Mouse (Mus musculus): ENCODE results near the gene Btnl1. TPM values are rescaled to one million over a fixed set of nuclear protein-coding genes. Genes with fewer than 3 reads are reported as not detected.

Btnl1 gene
- total and polyA plus RNA-seq, 3 experiments, result not detected

DNA sequence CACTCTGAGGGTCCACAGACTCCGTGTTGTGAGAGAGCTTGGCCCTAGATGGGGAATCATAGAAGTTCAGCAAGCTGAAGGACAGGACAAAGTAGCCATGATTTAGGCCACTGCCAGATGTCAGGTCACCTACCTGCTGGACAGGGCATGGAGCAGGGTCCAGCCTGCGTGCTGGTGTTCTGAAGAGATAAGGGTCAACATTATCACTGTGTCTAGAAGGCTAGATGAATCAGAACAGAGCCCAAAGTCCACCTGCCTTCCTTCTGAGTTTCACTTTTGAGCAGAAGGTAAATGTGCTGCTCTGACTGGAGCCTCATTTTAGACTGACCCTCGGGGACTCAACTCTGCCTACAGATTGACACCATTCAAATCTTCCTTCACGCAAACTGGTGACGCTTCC, 22.4 kb upstream of the Btnl1 start, which contains the start of gene Btnl2:
TSS of gene Btnl2 (plus strand) at position 284 of the 400 bp plus-strand sequence.
- TF ChIP-seq EP300 (IDR thresholded peaks at IDR 0.05; ENCODE audit: low read length) (no peak), ZKSCAN1 (IDR thresholded peaks at IDR 0.05; ENCODE audit: borderline replicate concordance, low read depth, low read length) (no peak), SIN3A (IDR thresholded peaks at IDR 0.05; ENCODE audit: low read length) (no peak), PAX5 (IDR thresholded peaks at IDR 0.05; ENCODE audit: low read length) (no peak), MEF2A (IDR thresholded peaks at IDR 0.05; ENCODE audit: borderline replicate concordance, low read depth, low read length) (no peak), ELF1 (IDR thresholded peaks at IDR 0.05; ENCODE audit: low read depth, low read length) (no peak)
- Histone ChIP-seq H3K4me3 (replicated peaks in 1 of 3; ENCODE audit: low read depth in 2 of 3, low read length in 2 of 3, poor library complexity in 1 of 3) (peak within 1 kb of the TSS in 2 of 3 experiments; percentile 16 to 28), H3K36me3 (replicated peaks in 1 of 2; ENCODE audit: control insufficient read depth in 1 of 2, insufficient read depth in 1 of 2, low read length in 1 of 2) (no peaks in the 10 kb centered on the region), H3K4me2 (ENCODE audit: insufficient read depth, low read depth, poor library complexity, severe bottlenecking) (no peak within 1 kb of the TSS), H3K9ac (ENCODE audit: insufficient read depth, low read depth) (no peak within 1 kb of the TSS), H3K27ac (ENCODE audit: insufficient read depth, low read depth) (no peak within 1 kb of the TSS), H3K27me3 (replicated peaks) (no peaks in the 10 kb centered on the region), H3K4me1 (ENCODE audit: control insufficient read depth in 1 of 2, insufficient read depth in 2 of 2) (peaks cover 18 to 20% of the 10 kb centered on the region in 2 experiments), H3K79me2 (replicated peaks; ENCODE audit: control insufficient read depth, extremely low read depth, insufficient read depth, poor library complexity, severe bottlenecking) (no peaks in the 10 kb centered on the region), H3K9me3 (replicated peaks; ENCODE audit: low read length) (peaks cover 5% of the 10 kb centered on the region)
- in situ Hi-C loops (cut with MboI; ENCODE audit: low pct_ligation_motif_present, low pct_unique_long_range_greater_than_20kb, low sequenced_read_pairs) (no loop called here), dilution Hi-C loops (cut with MboI; ENCODE audit: extremely low pct_ligation_motif_present, extremely low pct_unique_long_range_greater_than_20kb, low sequenced_read_pairs) (no loop called here)
- no peak for DNase-seq (ENCODE audit: extremely low read depth)

DNA sequence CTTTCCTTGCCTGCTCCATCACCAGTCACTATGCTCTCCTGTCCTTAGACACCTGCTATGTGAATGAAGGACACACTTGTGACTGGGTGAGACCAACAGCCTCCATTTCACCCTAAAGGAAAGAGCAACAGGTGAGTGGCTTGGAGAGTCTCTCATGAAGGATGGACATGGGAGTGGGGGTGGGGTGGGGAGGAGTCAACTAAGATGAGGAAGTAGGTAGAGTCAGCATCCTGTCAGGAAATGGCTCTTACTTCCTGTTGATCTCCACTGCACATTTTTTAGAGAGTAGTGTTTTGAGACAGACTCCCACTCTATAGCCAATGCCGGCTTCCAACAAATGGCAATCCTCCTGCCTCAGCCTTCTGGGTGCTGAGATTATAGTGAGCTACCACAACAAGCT, 22.0 kb upstream of the Btnl1 start:
- peak; percentile 77 for DNase-seq (ENCODE audit: extremely low read depth)
- Histone ChIP-seq H3K9ac (ENCODE audit: insufficient read depth, low read depth) (no peak overlapping the region), H3K36me3 (replicated peaks in 1 of 2; ENCODE audit: control insufficient read depth in 1 of 2, insufficient read depth in 1 of 2, low read length in 1 of 2) (no peaks in the 10 kb centered on the region), H3K4me3 (replicated peaks in 1 of 3; ENCODE audit: low read depth in 2 of 3, low read length in 2 of 3, poor library complexity in 1 of 3) (peak overlapping the region in 2 of 3 experiments; percentile 16 to 28), H3K4me2 (ENCODE audit: insufficient read depth, low read depth, poor library complexity, severe bottlenecking) (no peak overlapping the region), H3K27ac (ENCODE audit: insufficient read depth, low read depth) (no peak overlapping the region), H3K79me2 (replicated peaks; ENCODE audit: control insufficient read depth, extremely low read depth, insufficient read depth, poor library complexity, severe bottlenecking) (no peaks in the 10 kb centered on the region), H3K4me1 (ENCODE audit: control insufficient read depth in 1 of 2, insufficient read depth in 2 of 2) (peaks cover 18 to 21% of the 10 kb centered on the region in 2 experiments), H3K27me3 (replicated peaks) (no peaks in the 10 kb centered on the region), H3K9me3 (replicated peaks; ENCODE audit: low read length) (peaks cover 5% of the 10 kb centered on the region)
- dilution Hi-C loops (cut with MboI; ENCODE audit: extremely low pct_ligation_motif_present, extremely low pct_unique_long_range_greater_than_20kb, low sequenced_read_pairs), result no loop called here
- in situ Hi-C loops (cut with MboI; ENCODE audit: low pct_ligation_motif_present, low pct_unique_long_range_greater_than_20kb, low sequenced_read_pairs), result no loop called here
- peak; percentile 55; the same call in 1 of the 2 replicates for TF ChIP-seq HCFC1 (IDR thresholded peaks at IDR 0.05; ENCODE audit: low read depth, low read length)
- no peak for TF ChIP-seq CTCF (conservative IDR thresholded peaks at IDR 0.05 in 1 of 2, IDR thresholded peaks at IDR 0.05 in 1 of 2; ENCODE audit: low read depth in 2 of 2, low read length in 2 of 2)
- 0 out of 2 replicates have a peak, but pooled peaks have one; percentile 20 for TF ChIP-seq ZNF384 (IDR thresholded peaks at IDR 0.05; ENCODE audit: low read depth, low read length)
- peak; percentile 44 for TF ChIP-seq POLR2A (IDR thresholded peaks at IDR 0.05; ENCODE audit: low read depth, low read length)
- TF ChIP-seq MEF2A (IDR thresholded peaks at IDR 0.05; ENCODE audit: borderline replicate concordance, low read depth, low read length), result no peak
- TF ChIP-seq JUN (IDR thresholded peaks at IDR 0.05; ENCODE audit: insufficient read depth, low read depth, low read length), result no peak
- no peak for TF ChIP-seq MAZ (IDR thresholded peaks at IDR 0.05; ENCODE audit: low read depth, low read length)
- no peak for TF ChIP-seq RCOR1 (conservative IDR thresholded peaks at IDR 0.05; ENCODE audit: low read depth, low read length)
- no peak for TF ChIP-seq SMC3 (IDR thresholded peaks at IDR 0.05; ENCODE audit: low read depth, low read length)
- TF ChIP-seq ELF1 (IDR thresholded peaks at IDR 0.05; ENCODE audit: low read depth, low read length), result peak; percentile 88
- no peak for TF ChIP-seq RAD21 (IDR thresholded peaks at IDR 0.05; ENCODE audit: low read depth, low read length)
- no peak for TF ChIP-seq GABPA (IDR thresholded peaks at IDR 0.05; ENCODE audit: insufficient replicate concordance, low read depth, low read length)
- peak; percentile 42; the same call in 1 of the 2 replicates for TF ChIP-seq EP300 (IDR thresholded peaks at IDR 0.05; ENCODE audit: low read length)
- TF ChIP-seq MYC (IDR thresholded peaks at IDR 0.05; ENCODE audit: low read depth, low read length), result 0 out of 2 replicates have a peak, but pooled peaks have one; percentile 50
- TF ChIP-seq TCF12 (IDR thresholded peaks at IDR 0.05; ENCODE audit: low read depth, low read length), result peak; percentile 56; the same call in 1 of the 2 replicates
- TF ChIP-seq E2F4 (IDR thresholded peaks at IDR 0.05; ENCODE audit: insufficient replicate concordance, low read depth, low read length), result 0 out of 2 replicates have a peak, but pooled peaks have one; percentile 40
- TF ChIP-seq ZMIZ1 (IDR thresholded peaks at IDR 0.05; ENCODE audit: low read depth, low read length), result no peak
- TF ChIP-seq CHD2 (IDR thresholded peaks at IDR 0.05; ENCODE audit: low read length), result 0 out of 2 replicates have a peak, but pooled peaks have one; percentile 58
- no peak for TF ChIP-seq MAFK (IDR thresholded peaks at IDR 0.05; ENCODE audit: insufficient replicate concordance, low read length)
- TF ChIP-seq ZKSCAN1 (IDR thresholded peaks at IDR 0.05; ENCODE audit: borderline replicate concordance, low read depth, low read length), result no peak
- TF ChIP-seq NRF1 (IDR thresholded peaks at IDR 0.05; ENCODE audit: low read depth, low read length), result no peak
- TF ChIP-seq USF2 (conservative IDR thresholded peaks at IDR 0.05; ENCODE audit: low read depth, low read length), result no peak
- TF ChIP-seq PAX5 (IDR thresholded peaks at IDR 0.05; ENCODE audit: low read length), result no peak
- TF ChIP-seq IRF4 (IDR thresholded peaks at IDR 0.05; ENCODE audit: low read depth, low read length), result peak; percentile 69
- peak; percentile 26; the same call in 1 of the 2 replicates for TF ChIP-seq BHLHE40 (IDR thresholded peaks at IDR 0.05; ENCODE audit: low read depth, low read length)
- TF ChIP-seq TBP (conservative IDR thresholded peaks at IDR 0.05; ENCODE audit: low read depth, low read length), result peak; percentile 53; the same call in 1 of the 2 replicates
- no peak for TF ChIP-seq USF1 (IDR thresholded peaks at IDR 0.05; ENCODE audit: low read depth, low read length)
- TF ChIP-seq KAT2A (IDR thresholded peaks at IDR 0.05; ENCODE audit: insufficient replicate concordance, low read length), result 0 out of 2 replicates have a peak, but pooled peaks have one; percentile 27
- TF ChIP-seq SIN3A (IDR thresholded peaks at IDR 0.05; ENCODE audit: low read length), result no peak
- TF ChIP-seq MXI1 (IDR thresholded peaks at IDR 0.05; ENCODE audit: low read depth, low read length), result no peak
- no peak for TF ChIP-seq UBTF (IDR thresholded peaks at IDR 0.05; ENCODE audit: low read depth, low read length)
